Mouse (Mus musculus): Measurements from ENCODE around the gene Zcchc18.

GRCm38 (mm10) chrX:136991274-136991673 is 1.7 kb upstream of the Zcchc18 start:
- no peak for TF ChIP-seq TAL1 (IDR thresholded peaks at IDR 0.05; ENCODE audit: low read length)
- no peak for TF ChIP-seq GATA1 (IDR thresholded peaks at IDR 0.05; ENCODE audit: low read length)
